Mouse (Mus musculus): ENCODE data around the gene Hfe.
A peak's percentile ranks its signal among the peaks of the same experiment; 100 is the strongest.
"Not testable (repeated sequence)": the region's sequence is repeated elsewhere in the genome, so short reads cannot be mapped to it uniquely, and the experiment has no call there.

Gene Hfe

GRCm38 (mm10) chr13:23744421-23745380 lies 34.0 kb upstream of the Hfe start:
- no peak for DNase-seq (ENCODE audit: low read depth)

GRCm38 (mm10) chr13:23743963-23744362 lies 33.3 kb upstream of the Hfe start:
- no peak for DNase-seq (ENCODE audit: low read depth)

- no peak for DNase-seq (ENCODE audit: low read depth)
Observed at GRCm38 (mm10) chr13:23743215-23743614, 32.6 kb upstream of the Hfe start.

- no peak for DNase-seq (ENCODE audit: low read depth)
Observed at GRCm38 (mm10) chr13:23742007-23742406, 31.4 kb upstream of the Hfe start.

- no peak for DNase-seq (ENCODE audit: low read depth)
Observed at GRCm38 (mm10) chr13:23740910-23741309, 30.3 kb upstream of the Hfe start.

GRCm38 (mm10) chr13:23740256-23740840 lies 29.7 kb upstream of the Hfe start:
- DNase-seq (ENCODE audit: low read depth): no peak

- no peak for DNase-seq (ENCODE audit: low read depth)
Observed at GRCm38 (mm10) chr13:23739922-23740252, 29.2 kb upstream of the Hfe start.

- DNase-seq (ENCODE audit: low read depth): peak; percentile 87
Observed at GRCm38 (mm10) chr13:23739069-23739921, 28.6 kb upstream of the Hfe start.

GRCm38 (mm10) chr13:23738677-23739068 lies 28.0 kb upstream of the Hfe start, which contains the start of gene Hist1h1c:
Gene Hist1h1c, plus strand, starts transcription at chr13:23738808.
- DNase-seq (ENCODE audit: low read depth): peak; percentile 76

- DNase-seq (ENCODE audit: low read depth): no peak
Observed at GRCm38 (mm10) chr13:23738041-23738440, 27.4 kb upstream of the Hfe start.

- DNase-seq (ENCODE audit: low read depth): no peak
Observed at GRCm38 (mm10) chr13:23737091-23737490, 26.4 kb upstream of the Hfe start.

GRCm38 (mm10) chr13:23732156-23732804 lies 21.6 kb upstream of the Hfe start:
- no peak for DNase-seq (ENCODE audit: low read depth)

- DNase-seq (ENCODE audit: low read depth): no peak
Observed at GRCm38 (mm10) chr13:23730479-23730878, 19.8 kb upstream of the Hfe start.

GRCm38 (mm10) chr13:23729706-23730105 lies 19.1 kb upstream of the Hfe start:
- DNase-seq (ENCODE audit: low read depth): no peak

- no peak for DNase-seq (ENCODE audit: low read depth)
Observed at GRCm38 (mm10) chr13:23729192-23729525, 18.5 kb upstream of the Hfe start.

GRCm38 (mm10) chr13:23728472-23729191 lies 18.0 kb upstream of the Hfe start:
- DNase-seq (ENCODE audit: low read depth): no peak

- no peak for DNase-seq (ENCODE audit: low read depth)
Observed at GRCm38 (mm10) chr13:23725213-23725612, 14.6 kb upstream of the Hfe start.

GRCm38 (mm10) chr13:23724239-23724638 lies 13.6 kb upstream of the Hfe start:
- DNase-seq (ENCODE audit: low read depth): no peak

GRCm38 (mm10) chr13:23717593-23718245 lies 7.1 kb upstream of the Hfe start:
- DNase-seq (ENCODE audit: low read depth): not testable (repeated sequence)

- no peak for DNase-seq (ENCODE audit: low read depth)
Observed at GRCm38 (mm10) chr13:23717176-23717575, 6.5 kb upstream of the Hfe start.

Measured in fibroblast of lung, adult 2 months (primary cell).